In the genomic region with DNA sequence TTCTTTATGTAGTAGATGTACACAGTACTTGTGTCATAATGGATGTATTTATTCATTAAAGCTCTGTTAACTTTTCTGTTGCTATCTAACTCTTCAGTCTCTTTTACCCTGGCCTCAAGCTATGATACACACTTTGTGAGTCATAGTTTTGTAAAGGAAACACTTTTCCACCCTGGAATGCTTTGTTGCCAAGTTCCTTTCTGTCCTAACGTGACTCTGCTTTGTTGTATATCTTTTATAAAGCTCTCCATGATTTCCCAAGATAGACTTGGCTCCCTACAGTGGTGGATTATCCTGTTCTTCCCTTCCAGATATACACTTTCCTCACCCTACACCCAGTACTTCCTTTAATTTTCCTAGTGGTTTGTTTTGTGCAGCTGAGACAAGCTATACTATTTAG, we compare ENCODE assay signal across 17 mouse cellular contexts. TPM values are rescaled to one million over a fixed set of nuclear protein-coding genes. Genes with fewer than 3 reads are reported as not detected.
DNase-seq lines count a peak whose midpoint lies in the region; ATAC-seq and TF ChIP-seq lines count a peak whose summit lies in the region.
"Had no signal": no experiment of that assay in that cellular context is flagged by ENCODE, and none has a peak within 500 bp of the region (broad histone marks: within the 10 kb centered on the region; RNA-seq: fewer than 3 reads in every experiment).

No protein-coding gene starts in this region.

- H3K4me3 ChIP-seq in hindbrain, embryonic 15.5 days = no peak overlapping the region
- no peak overlapping the region for H3K4me3 ChIP-seq in hindbrain, postnatal 0 days (ENCODE audit: low read length)
- H3K4me3 ChIP-seq in stomach, embryonic 16.5 days (replicated peaks; ENCODE audit: low read length) = no peak overlapping the region
- H3K4me3 ChIP-seq in stomach, postnatal 0 days (ENCODE audit: low read depth, low read length) = no peak overlapping the region
- no peak overlapping the region for H3K4me3 ChIP-seq in liver, postnatal 0 days (ENCODE audit: low read depth, low read length)
- H3K4me3 ChIP-seq: midbrain, embryonic 15.5 days had no signal

- H3K9me3 ChIP-seq in hindbrain, embryonic 15.5 days = no peaks in the 10 kb centered on the region
- H3K9me3 ChIP-seq in hindbrain, postnatal 0 days (ENCODE audit: low read length) = no peaks in the 10 kb centered on the region
- no peaks in the 10 kb centered on the region for H3K9me3 ChIP-seq in stomach, embryonic 16.5 days (replicated peaks; ENCODE audit: control insufficient read depth, low read length)
- no peaks in the 10 kb centered on the region for H3K9me3 ChIP-seq in stomach, postnatal 0 days (ENCODE audit: control insufficient read depth, low read length)
- H3K9me3 ChIP-seq in liver, postnatal 0 days (ENCODE audit: low read length) = no peaks in the 10 kb centered on the region
- H3K9me3 ChIP-seq: midbrain, embryonic 15.5 days had no signal

- H3K27me3 ChIP-seq in hindbrain, embryonic 15.5 days = no peaks in the 10 kb centered on the region
- no peaks in the 10 kb centered on the region for H3K27me3 ChIP-seq in hindbrain, postnatal 0 days (ENCODE audit: insufficient read depth, low read length)
- H3K27me3 ChIP-seq in stomach, embryonic 16.5 days (ENCODE audit: control insufficient read depth, insufficient read depth, low read length) = no peaks in the 10 kb centered on the region
- H3K27me3 ChIP-seq in stomach, postnatal 0 days (ENCODE audit: control insufficient read depth, insufficient read depth, low read length) = no peaks in the 10 kb centered on the region
- no peaks in the 10 kb centered on the region for H3K27me3 ChIP-seq in liver, postnatal 0 days (ENCODE audit: insufficient read depth, low read length)
- H3K27me3 ChIP-seq: midbrain, embryonic 15.5 days had no signal

- H3K36me3 ChIP-seq in hindbrain, embryonic 15.5 days = peaks cover 35% of the 10 kb centered on the region
- peaks cover 23% of the 10 kb centered on the region for H3K36me3 ChIP-seq in hindbrain, postnatal 0 days (ENCODE audit: insufficient read depth, low read length)
- peaks cover 19% of the 10 kb centered on the region for H3K36me3 ChIP-seq in stomach, embryonic 16.5 days (ENCODE audit: control insufficient read depth, insufficient read depth, low read length)
- peaks cover 2% of the 10 kb centered on the region for H3K36me3 ChIP-seq in stomach, postnatal 0 days (ENCODE audit: control insufficient read depth, insufficient read depth, low read length)
- peaks cover 39% of the 10 kb centered on the region for H3K36me3 ChIP-seq in liver, postnatal 0 days (replicated peaks; ENCODE audit: insufficient read depth, low read length)

- H3K9ac ChIP-seq in hindbrain, embryonic 15.5 days = 0 out of 2 replicates have a peak overlapping the region, but pooled peaks have one; percentile 10
- no peak overlapping the region for H3K9ac ChIP-seq in hindbrain, postnatal 0 days (replicated peaks; ENCODE audit: low read length)
- 0 out of 2 replicates have a peak overlapping the region, but pooled peaks have one; percentile 14 for H3K9ac ChIP-seq in stomach, embryonic 16.5 days (ENCODE audit: low read length)
- H3K9ac ChIP-seq in stomach, postnatal 0 days (ENCODE audit: low read length) = no peak overlapping the region
- peak overlapping the region; percentile 28; the same call in 1 of the 2 replicates for H3K9ac ChIP-seq in liver, postnatal 0 days (replicated peaks)
- H3K9ac ChIP-seq: hindbrain, embryonic 14.5 days; midbrain, embryonic 15.5 days had no signal

- no peak for TF ChIP-seq CTCF in hindbrain, postnatal 0 days (IDR thresholded peaks at IDR 0.05; ENCODE audit: low read depth)
- no peak for TF ChIP-seq CTCF in stomach, postnatal 0 days (IDR thresholded peaks at IDR 0.05; ENCODE audit: low read depth)
- no peak for TF ChIP-seq CTCF in liver, postnatal 0 days (IDR thresholded peaks at IDR 0.05; ENCODE audit: low read depth)

- H3K4me2 ChIP-seq in hindbrain, embryonic 15.5 days = no peak overlapping the region
- H3K4me2 ChIP-seq in hindbrain, postnatal 0 days (ENCODE audit: low read depth, low read length) = no peak overlapping the region
- H3K4me2 ChIP-seq in stomach, embryonic 16.5 days (ENCODE audit: low read depth, low read length) = no peak overlapping the region
- no peak overlapping the region for H3K4me2 ChIP-seq in stomach, postnatal 0 days (replicated peaks; ENCODE audit: low read depth)
- peak overlapping the region; percentile 89; the same call in 1 of the 2 replicates for H3K4me2 ChIP-seq in liver, postnatal 0 days (ENCODE audit: low read depth, low read length)
- H3K4me2 ChIP-seq: hindbrain, embryonic 14.5 days; midbrain, embryonic 15.5 days had no signal

- WGBS in hindbrain, embryonic 15.5 days = 39% methylated on average over 1 of the region's 1 CpGs
- 35% methylated on average over 1 of the region's 1 CpGs for WGBS in hindbrain, postnatal 0 days
- 24% methylated on average over 1 of the region's 1 CpGs for WGBS in stomach, embryonic 16.5 days
- WGBS in stomach, postnatal 0 days = 8% methylated on average over 1 of the region's 1 CpGs
- WGBS in liver, postnatal 0 days (ENCODE audit: insufficient replicate concordance) = 76% methylated on average over 1 of the region's 1 CpGs

- no peak for DNase-seq in hindbrain, postnatal 0 days (ENCODE audit: low spot score)
- no peak for DNase-seq in stomach, postnatal 0 days (ENCODE audit: low spot score)
- peak; percentile 51 for DNase-seq in fat pad, adult 2 months (ENCODE audit: extremely low read depth, low read depth, low spot score)
- DNase-seq in liver, postnatal 0 days = no peak
- no peak for DNase-seq in thymus, postnatal 25 days
- no peak for DNase-seq in layer of hippocampus, adult 8-10 months (ENCODE audit: low spot score in 2 of 2)
- DNase-seq: adrenal gland, postnatal 25 days; cerebellum, adult 2 months; kidney, adult 18-20 months; kidney, postnatal 25 days; lung, adult 18-20 months; retina, postnatal 1 day; right cerebral cortex, postnatal 4 days had no signal

- no peak for TF ChIP-seq EP300 in stomach, postnatal 0 days (optimal IDR thresholded peaks at IDR 0.05)
- TF ChIP-seq EP300 in liver, postnatal 0 days (IDR thresholded peaks at IDR 0.05; ENCODE audit: low read depth) = no peak

- ATAC-seq in hindbrain, embryonic 15.5 days (ENCODE audit: low FRiP score, low read depth) = no peak
- no peak for ATAC-seq in hindbrain, postnatal 0 days
- no peak for ATAC-seq in stomach, embryonic 16.5 days (ENCODE audit: insufficient read depth, low FRiP score)
- ATAC-seq in stomach, postnatal 0 days (ENCODE audit: low FRiP score, low TSS enrichment) = no peak
- no peak for ATAC-seq in liver, postnatal 0 days
- ATAC-seq: midbrain, embryonic 15.5 days had no signal

- H3K27ac ChIP-seq in hindbrain, embryonic 15.5 days (replicated peaks) = no peak overlapping the region
- no peak overlapping the region for H3K27ac ChIP-seq in hindbrain, postnatal 0 days
- no peak overlapping the region for H3K27ac ChIP-seq in stomach, embryonic 16.5 days (ENCODE audit: low read length)
- H3K27ac ChIP-seq in stomach, postnatal 0 days (replicated peaks) = no peak overlapping the region
- no peak overlapping the region for H3K27ac ChIP-seq in liver, postnatal 0 days (ENCODE audit: low read depth)
- H3K27ac ChIP-seq: hindbrain, embryonic 14.5 days; midbrain, embryonic 15.5 days had no signal

- H3K4me1 ChIP-seq in hindbrain, embryonic 15.5 days (replicated peaks) = peaks cover 37% of the 10 kb centered on the region
- H3K4me1 ChIP-seq in hindbrain, postnatal 0 days (ENCODE audit: insufficient read depth, low read length) = peaks cover 14% of the 10 kb centered on the region
- H3K4me1 ChIP-seq in stomach, embryonic 16.5 days (ENCODE audit: control insufficient read depth, insufficient read depth, low read length) = peaks cover 27% of the 10 kb centered on the region
- H3K4me1 ChIP-seq in stomach, postnatal 0 days (replicated peaks; ENCODE audit: control insufficient read depth, insufficient read depth) = peaks cover 6% of the 10 kb centered on the region
- H3K4me1 ChIP-seq in liver, postnatal 0 days (ENCODE audit: insufficient read depth) = peaks cover 17% of the 10 kb centered on the region

RNA-seq across cellular contexts. Expression of gene Vps35, which starts 2.3 kb away (rescaled TPM):
- 169 TPM in 2 replicates for polyA plus RNA-seq in hindbrain, embryonic 15.5 days (2015; fragmentation: Nextera tagmentation; extraction: Ambion mirVana)
- 108 and 114 TPM in 2 replicates for total RNA-seq in hindbrain, postnatal 0 days (2014; rRNA removed)
- polyA plus RNA-seq in hindbrain, postnatal 0 days (2015; fragmentation: Nextera tagmentation; extraction: Ambion mirVana) = 151 and 153 TPM in 2 replicates
- 154 and 159 TPM in 2 replicates for polyA plus RNA-seq in stomach, embryonic 16.5 days (2015; fragmentation: Nextera tagmentation; extraction: Ambion mirVana)
- 75.9 and 78.0 TPM in 2 replicates for polyA plus RNA-seq in stomach, postnatal 0 days (2015; fragmentation: Nextera tagmentation; extraction: Ambion mirVana)
- polyA plus RNA-seq in liver, postnatal 0 days (2015; fragmentation: Nextera tagmentation; extraction: Ambion mirVana) = 48.1 and 54.6 TPM in 2 replicates
- total RNA-seq in layer of hippocampus, adult 8-10 months (2022) = 100 to 1,000 TPM; 121 to 138 (median 129) TPM

RNA-seq across cellular contexts. Expression of gene Orc6, which starts 2.5 kb away (rescaled TPM):
- 64.8 and 70.3 TPM in 2 replicates for polyA plus RNA-seq in hindbrain, embryonic 15.5 days (2015; fragmentation: Nextera tagmentation; extraction: Ambion mirVana)
- 41.4 and 43.2 TPM in 2 replicates for total RNA-seq in hindbrain, postnatal 0 days (2014; rRNA removed)
- 62.3 and 63.8 TPM in 2 replicates for polyA plus RNA-seq in hindbrain, postnatal 0 days (2015; fragmentation: Nextera tagmentation; extraction: Ambion mirVana)
- 76.8 and 78.2 TPM in 2 replicates for polyA plus RNA-seq in stomach, embryonic 16.5 days (2015; fragmentation: Nextera tagmentation; extraction: Ambion mirVana)
- 36.1 and 39.5 TPM in 2 replicates for polyA plus RNA-seq in stomach, postnatal 0 days (2015; fragmentation: Nextera tagmentation; extraction: Ambion mirVana)
- polyA plus RNA-seq in liver, postnatal 0 days (2015; fragmentation: Nextera tagmentation; extraction: Ambion mirVana) = 40.1 and 46.3 TPM in 2 replicates
- total RNA-seq in layer of hippocampus, adult 8-10 months (2022) = 10 to 100 TPM; 27.0 to 30.3 (median 29.1) TPM

Comparison
In these comparisons a context has a peak if more than half of its experiments do, and no peak if none do; other contexts are left out.
1. H3K9ac ChIP-seq: peak in hindbrain, embryonic 15.5 days (single experiment), stomach, embryonic 16.5 days (single experiment) and liver, postnatal 0 days (single experiment); none in hindbrain, postnatal 0 days (single experiment) and stomach, postnatal 0 days (single experiment).